Mouse (Mus musculus) forebrain, embryonic 13.5 days (tissue): ENCODE results near the gene Lhx5. TPM values are rescaled to one million over a fixed set of nuclear protein-coding genes. Genes with fewer than 3 reads are reported as not detected.

Experiments
- ATAC-seq: fragments of 200-750 bp; cut with Nextera tagmentation; 2 replicates; pipeline ENCODE4 v1.8.0; 2017
- H3K27ac ChIP-seq: fragments of 300-500 bp; sonication (generic); 2 replicates; pipeline ENCODE4 v1.5.1; 2015; ENCODE audit warnings: inconsistent platforms, mild to moderate bottlenecking, moderate library complexity
- H3K27me3 ChIP-seq: fragments of 300-500 bp; sonication (generic); 2 replicates; pipeline ENCODE4 v1.6.1; 2015; ENCODE audit warnings: mild to moderate bottlenecking, inconsistent platforms
- H3K36me3 ChIP-seq: fragments of 300-500 bp; sonication (generic); 2 replicates; pipeline ENCODE4 v1.6.1; 2015; ENCODE audit warnings: mild to moderate bottlenecking, inconsistent platforms; ENCODE audit not compliant: poor library complexity, severe bottlenecking
- H3K4me1 ChIP-seq: fragments of 300-500 bp; sonication (generic); 2 replicates; pipeline ENCODE4 v1.6.1; 2015; ENCODE audit warnings: inconsistent platforms
- H3K4me2 ChIP-seq: fragments of 300-500 bp; sonication (generic); 2 replicates; pipeline ENCODE4 v1.6.1; 2015; ENCODE audit warnings: inconsistent platforms, mild to moderate bottlenecking, moderate library complexity
- H3K4me3 ChIP-seq: fragments of 300-500 bp; sonication (generic); 2 replicates; pipeline ENCODE4 v1.5.1; 2015; ENCODE audit warnings: mild to moderate bottlenecking, inconsistent platforms
- H3K9ac ChIP-seq: fragments of 300-500 bp; sonication (generic); 2 replicates; pipeline ENCODE4 v1.6.1; 2015; ENCODE audit warnings: mild to moderate bottlenecking, inconsistent platforms
- H3K9me3 ChIP-seq: fragments of 300-500 bp; sonication (generic); replicated peaks from 2 replicates; pipeline ENCODE4 v1.6.1; 2016; ENCODE audit warnings: inconsistent platforms
- WGBS: fragments of 180-500 bp; shearing (Covaris S2); methylation state at CpG from one replicate; pipeline ENCODE4 v1.1.7; 2015; 5-methylcytosine and 5-hydroxymethylcytosine counted together
- polyA plus RNA-seq: library from polyadenylated mRNA; unstranded; fragments of >200 nt; fragmentation: Nextera tagmentation; extraction: Ambion mirVana; gene quantifications from 2 replicates; pipeline ENCODE4 v1.2.1, GENCODE M21; 2015

The Lhx5 gene
- polyA plus RNA-seq, 1 experiment from 2014 or later, result 9.6 TPM

GRCm38 (mm10) chr5:120471538-120471937 is 40.0 kb downstream of the Lhx5 start:
- Histone ChIP-seq H3K4me3 (no peak overlapping the region), H3K27me3 (peaks cover 4% of the 10 kb centered on the region; the same call in 1 of the 2 replicates), H3K4me2 (no peak overlapping the region), H3K4me1 (0 out of 2 replicates have a peak, but pooled peaks cover 4% of the 10 kb centered on the region), H3K36me3 (no peaks in the 10 kb centered on the region), H3K9ac (no peak overlapping the region), H3K9me3 (no peaks in the 10 kb centered on the region; the same call in 1 of the 2 replicates), H3K27ac (no peak overlapping the region)
- WGBS, result 61% methylated on average over 4 of the region's 4 CpGs
- ATAC-seq, result no peak

GRCm38 (mm10) chr5:120472770-120473169 is 41.3 kb downstream of the Lhx5 start, which contains the start of gene Sdsl:
Gene Sdsl (minus strand): TSS chr5:120472810.
- 0 out of 2 replicates have a peak, but pooled peaks cover 4% of the 10 kb centered on the region for H3K4me1 ChIP-seq
- H3K9me3 ChIP-seq, result no peaks in the 10 kb centered on the region; the same call in 1 of the 2 replicates
- WGBS, result 90% methylated on average over 8 of the region's 8 CpGs
- H3K4me3 ChIP-seq, result no peak within 1 kb of the TSS
- no peak within 1 kb of the TSS for H3K9ac ChIP-seq
- no peak for ATAC-seq
- H3K4me2 ChIP-seq, result no peak within 1 kb of the TSS
- H3K27me3 ChIP-seq, result peaks cover 4% of the 10 kb centered on the region; the same call in 1 of the 2 replicates
- H3K27ac ChIP-seq, result no peak within 1 kb of the TSS
- H3K36me3 ChIP-seq, result no peaks in the 10 kb centered on the region

GRCm38 (mm10) chr5:120473361-120473760 is 41.9 kb downstream of the Lhx5 start:
- Histone ChIP-seq H3K36me3 (no peaks in the 10 kb centered on the region), H3K9ac (no peak overlapping the region), H3K4me3 (no peak overlapping the region), H3K9me3 (no peaks in the 10 kb centered on the region; the same call in 1 of the 2 replicates), H3K27me3 (peaks cover 4% of the 10 kb centered on the region; the same call in 1 of the 2 replicates), H3K4me2 (no peak overlapping the region), H3K27ac (no peak overlapping the region), H3K4me1 (0 out of 2 replicates have a peak, but pooled peaks cover 4% of the 10 kb centered on the region)
- ATAC-seq, result no peak
- 93% methylated on average over 2 of the region's 2 CpGs for WGBS

- peak overlapping the region; percentile 25; the same call in 1 of the 2 replicates for H3K4me2 ChIP-seq
- WGBS, result 43% methylated on average over 8 of the region's 8 CpGs
- no peaks in the 10 kb centered on the region for H3K36me3 ChIP-seq
- no peak overlapping the region for H3K27ac ChIP-seq
- no peak for ATAC-seq
- H3K9ac ChIP-seq, result no peak overlapping the region
- H3K9me3 ChIP-seq, result no peaks in the 10 kb centered on the region; the same call in 1 of the 2 replicates
- 0 out of 2 replicates have a peak, but pooled peaks cover 4% of the 10 kb centered on the region for H3K4me1 ChIP-seq
- no peak overlapping the region for H3K4me3 ChIP-seq
- H3K27me3 ChIP-seq, result peaks cover 4% of the 10 kb centered on the region; the same call in 1 of the 2 replicates
Observed at GRCm38 (mm10) chr5:120475861-120476260, 44.4 kb downstream of the Lhx5 start.

GRCm38 (mm10) chr5:120476296-120476695 is 44.8 kb downstream of the Lhx5 start, which contains the start of gene Sds:
Gene Sds (plus strand): TSS chr5:120476526.
- Histone ChIP-seq H3K4me1 (peaks cover 4% of the 10 kb centered on the region; the same call in 1 of the 2 replicates), H3K9me3 (no peaks in the 10 kb centered on the region; the same call in 1 of the 2 replicates), H3K27ac (no peak within 1 kb of the TSS), H3K4me2 (peak within 1 kb of the TSS; percentile 25; the same call in 1 of the 2 replicates), H3K36me3 (no peaks in the 10 kb centered on the region), H3K9ac (no peak within 1 kb of the TSS), H3K27me3 (peaks cover 4% of the 10 kb centered on the region; the same call in 1 of the 2 replicates), H3K4me3 (no peak within 1 kb of the TSS)
- WGBS, result 12% methylated on average over 13 of the region's 13 CpGs
- ATAC-seq, result no peak

- H3K9ac ChIP-seq, result no peak overlapping the region
- no peak overlapping the region for H3K4me2 ChIP-seq
- H3K4me1 ChIP-seq, result peaks cover 4% of the 10 kb centered on the region; the same call in 1 of the 2 replicates
- H3K27ac ChIP-seq, result no peak overlapping the region
- 89% methylated on average over 5 of the region's 5 CpGs for WGBS
- H3K27me3 ChIP-seq, result no peaks in the 10 kb centered on the region
- no peaks in the 10 kb centered on the region; the same call in 1 of the 2 replicates for H3K9me3 ChIP-seq
- no peak for ATAC-seq
- no peaks in the 10 kb centered on the region for H3K36me3 ChIP-seq
- H3K4me3 ChIP-seq, result no peak overlapping the region
Observed at GRCm38 (mm10) chr5:120477993-120478392, 46.5 kb downstream of the Lhx5 start.

GRCm38 (mm10) chr5:120479538-120479937 is 48.0 kb downstream of the Lhx5 start:
- Histone ChIP-seq H3K36me3 (peaks cover 9% of the 10 kb centered on the region; the same call in 1 of the 2 replicates), H3K4me3 (no peak overlapping the region), H3K4me1 (peaks cover 4% of the 10 kb centered on the region; the same call in 1 of the 2 replicates), H3K4me2 (no peak overlapping the region), H3K9ac (no peak overlapping the region), H3K9me3 (no peaks in the 10 kb centered on the region), H3K27ac (no peak overlapping the region), H3K27me3 (no peaks in the 10 kb centered on the region)
- ATAC-seq, result no peak
- 72% methylated on average over 4 of the region's 4 CpGs for WGBS

GRCm38 (mm10) chr5:120481205-120481604 is 49.7 kb downstream of the Lhx5 start:
- 74% methylated on average over 9 of the region's 9 CpGs for WGBS
- H3K36me3 ChIP-seq, result peaks cover 26% of the 10 kb centered on the region
- H3K4me2 ChIP-seq, result no peak overlapping the region
- H3K9me3 ChIP-seq, result no peaks in the 10 kb centered on the region
- no peak overlapping the region for H3K9ac ChIP-seq
- ATAC-seq, result no peak
- peaks cover 3% of the 10 kb centered on the region; the same call in 1 of the 2 replicates for H3K4me1 ChIP-seq
- no peak overlapping the region for H3K27ac ChIP-seq
- no peaks in the 10 kb centered on the region for H3K27me3 ChIP-seq
- H3K4me3 ChIP-seq, result no peak overlapping the region

GRCm38 (mm10) chr5:120483399-120483798 is 51.9 kb downstream of the Lhx5 start:
- Histone ChIP-seq H3K4me1 (no peaks in the 10 kb centered on the region; the same call in 1 of the 2 replicates), H3K4me2 (no peak overlapping the region), H3K9ac (no peak overlapping the region), H3K36me3 (peaks cover 48% of the 10 kb centered on the region), H3K27ac (no peak overlapping the region), H3K27me3 (no peaks in the 10 kb centered on the region), H3K4me3 (no peak overlapping the region), H3K9me3 (no peaks in the 10 kb centered on the region)
- WGBS, result 87% methylated on average over 19 of the region's 19 CpGs
- ATAC-seq, result no peak

- 89% methylated on average over 8 of the region's 8 CpGs for WGBS
- Histone ChIP-seq H3K9me3 (no peaks in the 10 kb centered on the region), H3K4me1 (peaks cover 12% of the 10 kb centered on the region), H3K36me3 (peaks cover 65% of the 10 kb centered on the region), H3K27me3 (no peaks in the 10 kb centered on the region), H3K4me3 (no peak overlapping the region), H3K27ac (no peak overlapping the region), H3K9ac (no peak overlapping the region), H3K4me2 (no peak overlapping the region)
- ATAC-seq, result no peak
Observed at GRCm38 (mm10) chr5:120487844-120488243, 56.3 kb downstream of the Lhx5 start.

GRCm38 (mm10) chr5:120490679-120491192 is 59.2 kb downstream of the Lhx5 start:
- ATAC-seq, result peak; percentile 61
- no peak overlapping the region for H3K4me2 ChIP-seq
- H3K4me3 ChIP-seq, result no peak overlapping the region
- WGBS, result 62% methylated on average over 8 of the region's 8 CpGs
- H3K27me3 ChIP-seq, result no peaks in the 10 kb centered on the region
- peak overlapping the region; percentile 26; the same call in 1 of the 2 replicates for H3K9ac ChIP-seq
- peaks cover 55% of the 10 kb centered on the region for H3K36me3 ChIP-seq
- no peaks in the 10 kb centered on the region for H3K9me3 ChIP-seq
- peaks cover 12% of the 10 kb centered on the region for H3K4me1 ChIP-seq
- peak overlapping the region; percentile 57 for H3K27ac ChIP-seq
